Mouse (Mus musculus) small intestine, adult 2 months (tissue): ENCODE measurements around the gene Dpep3.

ENCODE experiments used
- CTCF ChIP-seq: fragments of 200-500 bp; IDR thresholded peaks from 2 replicates; pipeline ENCODE4 v1.5.1; 2012; ENCODE audit warnings: low read depth, mild to moderate bottlenecking, control low read depth, inconsistent platforms, low read length, moderate library complexity, mixed read lengths; ENCODE audit not compliant: insufficient replicate concordance, insufficient read length; ENCODE audit errors: extremely low read depth
- POLR2A ChIP-seq: fragments of 200-500 bp; IDR thresholded peaks from 2 replicates; pipeline ENCODE4 v1.6.1; 2012; ENCODE audit warnings: low read depth, mild to moderate bottlenecking, control low read depth, inconsistent platforms, low read length, moderate library complexity

DNA sequence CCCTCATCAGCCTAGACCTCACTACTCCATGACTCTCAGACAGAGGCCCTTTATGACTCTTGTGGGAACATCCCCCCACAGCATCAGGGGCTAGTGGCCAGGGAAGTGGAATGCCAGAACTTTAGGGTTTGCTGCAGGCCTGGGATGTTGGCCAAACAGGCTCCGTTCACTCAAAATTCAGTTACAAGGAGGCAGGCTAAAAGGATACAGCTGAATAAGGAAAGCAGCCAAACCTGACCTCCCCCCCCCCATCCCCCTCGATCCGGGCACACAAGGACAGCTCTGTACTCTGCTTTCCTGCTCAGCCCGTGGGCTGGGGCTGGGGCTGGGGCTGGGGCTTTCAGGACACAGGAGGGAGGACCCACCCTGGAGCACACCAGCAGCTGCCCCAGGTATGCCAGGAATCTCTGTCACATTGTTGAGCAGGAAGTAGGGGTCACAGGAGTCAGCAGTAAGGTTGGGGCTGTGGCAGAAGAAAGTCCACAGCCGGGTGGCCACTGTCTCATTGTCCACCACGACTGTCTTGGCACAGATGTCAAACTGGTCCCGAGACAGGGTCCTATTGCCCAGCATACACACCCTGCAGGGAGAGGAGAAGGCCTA lies 28.1 kb downstream of the Dpep3 start:
- TF ChIP-seq POLR2A (no peak), CTCF (no peak)
